Mouse (Mus musculus) heart, adult 2 months (tissue): ENCODE measurements at regions not wholly inside any gene's neighbourhood (a gene's known extent, or its start where the extent isn't known, plus 50 kb on each side); places are given as distances from the start of the nearest gene placed in this dataset.

Experiments used
- DNase-seq, 2 experiments: peaks; one replicate each; pipeline ENCODE4 v3.0.0; 2021
- H3K27ac ChIP-seq: fragments of 200-600 bp; 2 replicates; pipeline ENCODE4 v1.8.1; 2022
- H3K27me3 ChIP-seq: fragments of 200-500 bp; 2 replicates; pipeline ENCODE4 v1.6.1; 2012; ENCODE audit warnings: mild to moderate bottlenecking, low read length, inconsistent platforms, mixed read lengths; ENCODE audit not compliant: control insufficient read depth, insufficient read depth
- H3K36me3 ChIP-seq: fragments of 200-500 bp; 2 replicates; pipeline ENCODE4 v1.6.1; 2012; ENCODE audit warnings: low read length, inconsistent platforms; ENCODE audit not compliant: control insufficient read depth, insufficient read depth
- H3K4me1 ChIP-seq: fragments of 200-500 bp; 2 replicates; pipeline ENCODE4 v1.6.1; 2011; ENCODE audit warnings: low read length; ENCODE audit not compliant: control insufficient read depth, insufficient read depth
- H3K4me3 ChIP-seq: fragments of 200-600 bp; 2 replicates; pipeline ENCODE4 v1.8.1; 2022
- H3K79me2 ChIP-seq: fragments of 200-500 bp; replicated peaks from 2 replicates; pipeline ENCODE4 v1.6.1; 2012; ENCODE audit warnings: mild to moderate bottlenecking, inconsistent platforms, low read length, moderate library complexity, mixed read lengths; ENCODE audit not compliant: control insufficient read depth, insufficient read depth
- H3K9ac ChIP-seq: fragments of 200-500 bp; 2 replicates; pipeline ENCODE4 v1.6.1; 2012; ENCODE audit warnings: low read depth, mild to moderate bottlenecking, control low read depth, inconsistent platforms, low read length, mixed read lengths
- CTCF ChIP-seq: fragments of 200-600 bp; IDR thresholded peaks from 2 replicates; pipeline ENCODE4 v1.8.1; 2022; ENCODE audit warnings: antibody characterized with exemption, mild to moderate bottlenecking, moderate library complexity
- EP300 ChIP-seq: fragments of 200-500 bp; IDR thresholded peaks from 2 replicates; pipeline ENCODE4 v1.6.1; 2011; ENCODE audit warnings: low read depth, low read length, control low read depth; ENCODE audit not compliant: insufficient read depth
- POLR2A ChIP-seq: fragments of 200-500 bp; IDR thresholded peaks from 2 replicates; pipeline ENCODE4 v1.6.1; 2011; ENCODE audit warnings: mild to moderate bottlenecking, low read depth, low read length, control low read depth; ENCODE audit not compliant: insufficient read depth
- WGBS: fragments of 180-500 bp; shearing (Covaris S2); methylation state at CpG from one replicate; pipeline ENCODE4 v1.1.7; 2018; 5-methylcytosine and 5-hydroxymethylcytosine counted together
- intact Hi-C: fragments of 180-260 bp; cut with DNase I; formaldehyde crosslinking; loops from one replicate; pipeline ENCODE4 v1.15.1; 2025

DNA sequence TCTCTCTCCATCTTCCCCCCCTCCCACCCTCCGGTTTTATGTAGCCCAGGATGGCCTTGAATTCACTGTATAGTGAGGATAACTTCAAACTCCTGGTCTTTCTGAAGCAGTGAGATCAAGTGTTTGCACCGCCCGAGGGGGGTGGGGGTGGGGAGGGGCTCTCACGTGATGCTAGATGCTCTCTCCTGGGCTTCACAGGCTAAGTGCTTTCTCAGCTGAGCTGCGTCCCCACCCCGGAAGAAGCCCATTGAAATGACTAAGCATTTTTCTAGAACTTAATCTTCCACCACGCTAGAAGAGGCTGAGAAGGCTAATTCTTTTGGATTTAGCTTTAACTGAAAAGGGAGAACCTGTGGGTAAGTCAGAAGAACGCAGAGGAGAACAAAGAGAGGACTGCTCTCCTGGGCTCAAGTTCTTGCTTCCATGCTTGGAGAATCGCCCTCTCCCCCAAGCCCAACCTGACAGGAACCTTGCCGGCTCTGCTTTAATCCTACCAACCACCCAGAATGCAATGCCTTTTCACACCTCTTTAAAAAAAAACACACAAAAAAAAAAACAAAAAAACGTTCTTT is 79.7 kb downstream of the Bbs10 start:
- no peak overlapping the region for H3K9ac ChIP-seq
- H3K79me2 ChIP-seq: no peaks in the 10 kb centered on the region
- no peaks in the 10 kb centered on the region for H3K4me1 ChIP-seq
- TF ChIP-seq POLR2A (no peak), CTCF (no peak), EP300 (no peak)
- DNase-seq: no peak
- H3K4me3 ChIP-seq: no peak overlapping the region
- 39% methylated on average over 11 of the region's 11 CpGs for WGBS
- no peak overlapping the region for H3K27ac ChIP-seq
- H3K36me3 ChIP-seq: no peaks in the 10 kb centered on the region
- intact Hi-C loops: no loop called here
- H3K27me3 ChIP-seq: no peaks in the 10 kb centered on the region

GRCm38 (mm10) chr10:111381689-111382088 is 83.2 kb downstream of the Bbs10 start:
- TF ChIP-seq POLR2A: no peak
- no peak for TF ChIP-seq CTCF
- TF ChIP-seq EP300: no peak
- WGBS: 74% methylated on average over 15 of the region's 15 CpGs
- Histone ChIP-seq H3K27me3 (no peaks in the 10 kb centered on the region), H3K9ac (no peak overlapping the region), H3K36me3 (no peaks in the 10 kb centered on the region), H3K4me3 (no peak overlapping the region), H3K4me1 (no peaks in the 10 kb centered on the region), H3K79me2 (no peaks in the 10 kb centered on the region), H3K27ac (no peak overlapping the region)
- DNase-seq: peak; percentile 17 to 28
- intact Hi-C loops: no loop called here

GRCm38 (mm10) chr10:111382206-111382930 is 83.9 kb downstream of the Bbs10 start:
- no peak overlapping the region for H3K27ac ChIP-seq
- H3K4me3 ChIP-seq: no peak overlapping the region
- no peak for DNase-seq
- no peaks in the 10 kb centered on the region for H3K27me3 ChIP-seq
- 59% methylated on average over 4 of the region's 4 CpGs for WGBS
- no peaks in the 10 kb centered on the region for H3K79me2 ChIP-seq
- TF ChIP-seq EP300 (no peak), POLR2A (no peak), CTCF (no peak)
- no peaks in the 10 kb centered on the region for H3K4me1 ChIP-seq
- intact Hi-C loops: no loop called here
- no peak overlapping the region for H3K9ac ChIP-seq
- H3K36me3 ChIP-seq: no peaks in the 10 kb centered on the region

- intact Hi-C loops: no loop called here
- TF ChIP-seq CTCF (no peak), POLR2A (no peak), EP300 (no peak)
- Histone ChIP-seq H3K4me3 (no peak overlapping the region), H3K9ac (no peak overlapping the region), H3K36me3 (no peaks in the 10 kb centered on the region; the same call in 1 of the 2 replicates), H3K4me1 (no peaks in the 10 kb centered on the region), H3K27me3 (no peaks in the 10 kb centered on the region), H3K79me2 (no peaks in the 10 kb centered on the region), H3K27ac (no peak overlapping the region)
- DNase-seq: no peak
- WGBS: 69% methylated on average over 9 of the region's 9 CpGs
These were observed 87.1 kb downstream of the Bbs10 start for GRCm38 (mm10) chr10:111385561-111385960.

GRCm38 (mm10) chr10:111387869-111388538 is 85.0 kb upstream of the Nap1l1 start:
- 59% methylated on average over 18 of the region's 18 CpGs for WGBS
- TF ChIP-seq CTCF (no peak), EP300 (no peak), POLR2A (no peak)
- intact Hi-C loops: no loop called here

More at GRCm38 (mm10) chr10:111387869-111388538, 85.0 kb upstream of the Nap1l1 start:
- Histone ChIP-seq H3K79me2 (no peaks in the 10 kb centered on the region), H3K4me3 (no peak overlapping the region), H3K4me1 (no peaks in the 10 kb centered on the region), H3K27ac (no peak overlapping the region), H3K36me3 (no peaks in the 10 kb centered on the region; the same call in 1 of the 2 replicates), H3K27me3 (no peaks in the 10 kb centered on the region), H3K9ac (no peak overlapping the region)
- no peak for DNase-seq
